Mouse (Mus musculus): ENCODE data around the gene Bace2. TPM values are rescaled to one million over a fixed set of nuclear protein-coding genes. Genes with fewer than 3 reads are reported as not detected.

Bace2 gene
- total and polyA plus RNA-seq, 3 experiments = 0.04 to 0.63 (median 0.46) TPM

DNA sequence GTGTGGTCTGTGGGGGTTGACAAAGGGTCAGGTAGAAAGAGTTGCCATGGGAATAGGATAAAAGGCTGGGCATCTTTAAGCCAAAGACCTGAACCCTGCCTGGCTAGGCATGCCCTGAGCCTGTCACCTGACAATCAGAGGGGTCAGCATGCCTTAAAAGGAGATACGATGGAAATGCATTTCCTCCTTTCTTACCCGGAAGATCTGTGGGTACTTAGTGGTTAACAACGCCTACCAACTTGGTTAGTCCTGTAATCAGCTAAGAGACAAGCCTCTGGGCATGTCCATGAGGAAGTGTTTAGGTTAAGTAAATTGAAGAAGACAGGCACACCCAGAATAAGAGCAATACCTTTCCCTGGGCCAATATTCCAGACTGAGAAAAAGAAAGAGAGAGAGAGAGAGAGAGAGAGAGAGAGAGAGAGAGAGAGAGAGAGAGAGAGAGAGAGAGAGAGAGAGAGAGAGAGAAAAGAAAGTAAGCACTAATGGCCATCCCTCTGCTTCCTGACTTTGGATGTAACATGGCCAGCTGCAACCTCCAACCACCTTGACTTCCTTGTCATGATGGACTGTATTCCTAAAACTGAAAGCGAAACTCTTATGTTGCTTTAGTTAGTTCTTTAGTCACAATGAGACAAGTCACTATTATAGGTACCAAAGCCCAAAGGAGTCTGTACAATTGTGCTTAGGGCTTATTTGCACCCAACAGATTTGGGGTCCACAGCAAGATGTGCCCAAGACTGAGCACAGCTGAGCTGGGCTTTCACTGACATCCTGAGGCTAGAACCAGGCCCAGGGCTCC lies 111.7 kb downstream of the Bace2 start:
- in situ Hi-C loops (cut with MboI; ENCODE audit: low pct_ligation_motif_present, low pct_unique_long_range_greater_than_20kb, low sequenced_read_pairs) (no loop called here), dilution Hi-C loops (cut with MboI; ENCODE audit: extremely low pct_ligation_motif_present, extremely low pct_unique_long_range_greater_than_20kb, low sequenced_read_pairs) (no loop called here)
- Histone ChIP-seq H3K4me2 (ENCODE audit: insufficient read depth, low read depth, poor library complexity, severe bottlenecking) (no peak overlapping the region; the same call in 1 of the 2 replicates), H3K79me2 (replicated peaks; ENCODE audit: control insufficient read depth, extremely low read depth, insufficient read depth, poor library complexity, severe bottlenecking) (no peaks in the 10 kb centered on the region), H3K27ac (ENCODE audit: insufficient read depth, low read depth) (no peak overlapping the region), H3K27me3 (replicated peaks) (no peaks in the 10 kb centered on the region), H3K36me3 (replicated peaks in 1 of 2; ENCODE audit: control insufficient read depth in 1 of 2, insufficient read depth in 1 of 2, low read length in 1 of 2) (no peaks in the 10 kb centered on the region), H3K4me1 (ENCODE audit: control insufficient read depth in 1 of 2, insufficient read depth in 2 of 2) (peaks cover 28 to 62% of the 10 kb centered on the region in 2 experiments), H3K9ac (ENCODE audit: insufficient read depth, low read depth) (no peak overlapping the region), H3K9me3 (replicated peaks; ENCODE audit: low read length) (no peaks in the 10 kb centered on the region), H3K4me3 (replicated peaks in 1 of 3; ENCODE audit: low read depth in 2 of 3, low read length in 2 of 3, poor library complexity in 1 of 3) (no peak overlapping the region)
- TF ChIP-seq MAX (IDR thresholded peaks at IDR 0.05; ENCODE audit: low read length) (no peak), HCFC1 (IDR thresholded peaks at IDR 0.05; ENCODE audit: low read depth, low read length) (no peak), SIN3A (IDR thresholded peaks at IDR 0.05; ENCODE audit: low read length) (no peak), TCF12 (IDR thresholded peaks at IDR 0.05; ENCODE audit: low read depth, low read length) (peak; percentile 37), RCOR1 (conservative IDR thresholded peaks at IDR 0.05; ENCODE audit: low read depth, low read length) (0 out of 2 replicates have a peak, but pooled peaks have one; percentile 4), ELF1 (IDR thresholded peaks at IDR 0.05; ENCODE audit: low read depth, low read length) (peak; percentile 53), GABPA (IDR thresholded peaks at IDR 0.05; ENCODE audit: insufficient replicate concordance, low read depth, low read length) (no peak), KAT2A (IDR thresholded peaks at IDR 0.05; ENCODE audit: insufficient replicate concordance, low read length) (no peak), MEF2A (IDR thresholded peaks at IDR 0.05; ENCODE audit: borderline replicate concordance, low read depth, low read length) (peak; percentile 86; the same call in 1 of the 2 replicates), ETS1 (conservative IDR thresholded peaks at IDR 0.05; ENCODE audit: low read depth, low read length) (peak; percentile 48; the same call in 1 of the 2 replicates), NELFE (IDR thresholded peaks at IDR 0.05; ENCODE audit: low read depth, low read length) (no peak), USF1 (IDR thresholded peaks at IDR 0.05; ENCODE audit: low read depth, low read length) (peak; percentile 16; the same call in 1 of the 2 replicates), RAD21 (IDR thresholded peaks at IDR 0.05; ENCODE audit: low read depth, low read length) (no peak), JUND (conservative IDR thresholded peaks at IDR 0.05; ENCODE audit: low read depth, low read length) (no peak), ZC3H11A (IDR thresholded peaks at IDR 0.05; ENCODE audit: low read depth, low read length) (no peak), POLR2A (IDR thresholded peaks at IDR 0.05; ENCODE audit: low read depth, low read length) (no peak), CTCF (conservative IDR thresholded peaks at IDR 0.05 in 1 of 2, IDR thresholded peaks at IDR 0.05 in 1 of 2; ENCODE audit: low read depth in 2 of 2, low read length in 2 of 2) (no peak), UBTF (IDR thresholded peaks at IDR 0.05; ENCODE audit: low read depth, low read length) (no peak), POLR2AphosphoS2 (IDR thresholded peaks at IDR 0.05; ENCODE audit: low read depth, low read length) (no peak), EP300 (IDR thresholded peaks at IDR 0.05; ENCODE audit: low read length) (peak; percentile 58), NRF1 (IDR thresholded peaks at IDR 0.05; ENCODE audit: low read depth, low read length) (no peak), ZKSCAN1 (IDR thresholded peaks at IDR 0.05; ENCODE audit: borderline replicate concordance, low read depth, low read length) (no peak), PAX5 (IDR thresholded peaks at IDR 0.05; ENCODE audit: low read length) (no peak), E2F4 (IDR thresholded peaks at IDR 0.05; ENCODE audit: insufficient replicate concordance, low read depth, low read length) (no peak), MAZ (IDR thresholded peaks at IDR 0.05; ENCODE audit: low read depth, low read length) (no peak), BHLHE40 (IDR thresholded peaks at IDR 0.05; ENCODE audit: low read depth, low read length) (peak; percentile 45; the same call in 1 of the 2 replicates), MAFK (IDR thresholded peaks at IDR 0.05; ENCODE audit: insufficient replicate concordance, low read length) (no peak), MYC (IDR thresholded peaks at IDR 0.05; ENCODE audit: low read depth, low read length) (no peak), JUN (IDR thresholded peaks at IDR 0.05; ENCODE audit: insufficient read depth, low read depth, low read length) (peak; percentile 66), TBP (conservative IDR thresholded peaks at IDR 0.05; ENCODE audit: low read depth, low read length) (no peak), ZMIZ1 (IDR thresholded peaks at IDR 0.05; ENCODE audit: low read depth, low read length) (no peak), ZNF384 (IDR thresholded peaks at IDR 0.05; ENCODE audit: low read depth, low read length) (no peak), SMC3 (IDR thresholded peaks at IDR 0.05; ENCODE audit: low read depth, low read length) (no peak), CHD1 (IDR thresholded peaks at IDR 0.05; ENCODE audit: low read depth, low read length) (no peak), IRF4 (IDR thresholded peaks at IDR 0.05; ENCODE audit: low read depth, low read length) (peak; percentile 80), CHD2 (IDR thresholded peaks at IDR 0.05; ENCODE audit: low read length) (no peak), MXI1 (IDR thresholded peaks at IDR 0.05; ENCODE audit: low read depth, low read length) (no peak), USF2 (conservative IDR thresholded peaks at IDR 0.05; ENCODE audit: low read depth, low read length) (no peak)
- peak; percentile 62 for DNase-seq (ENCODE audit: extremely low read depth)

All from CH12.LX (cell line).